Mouse (Mus musculus): ENCODE measurements at regions not wholly inside any gene's neighbourhood (a gene's known extent, or its start where the extent isn't known, plus 50 kb on each side); places are given as distances from the start of the nearest gene placed in this dataset.
"Not testable (repeated sequence)": the region's sequence is repeated elsewhere in the genome, so short reads cannot be mapped to it uniquely, and the experiment has no call there.

DNA sequence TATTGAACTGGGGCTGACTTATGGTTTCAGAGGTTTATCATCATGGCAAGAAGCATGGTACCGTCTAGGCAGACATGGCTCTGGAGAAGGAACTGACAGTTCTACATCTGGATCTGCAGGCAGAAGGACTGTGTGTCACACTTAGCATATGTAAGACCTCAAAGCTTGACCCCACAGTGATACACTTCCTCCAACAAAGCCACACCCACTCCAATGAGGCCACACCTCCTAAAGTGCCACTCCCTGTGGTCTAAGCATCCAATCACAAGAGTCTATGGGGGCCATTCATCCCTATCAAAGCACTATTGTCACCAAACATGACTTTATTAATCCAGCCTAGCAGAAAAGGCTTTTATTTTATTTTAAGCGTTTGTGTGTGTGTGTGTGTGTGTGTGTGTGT is 96.2 kb upstream of the Fam3c start:
- no peak overlapping the region for H3K9ac ChIP-seq (ENCODE audit: low read depth, low read length)
- H3K27me3 ChIP-seq (ENCODE audit: control insufficient read depth, insufficient read depth, low read length), result no peaks in the 10 kb centered on the region
- H3K36me3 ChIP-seq (ENCODE audit: control insufficient read depth, insufficient read depth, low read length), result no peaks in the 10 kb centered on the region
- WGBS, result 72% methylated on average over 2 of the region's 2 CpGs
- intact Hi-C loops (cut with DNase I), result no loop called here
- H3K27ac ChIP-seq, result no peak overlapping the region
- no peaks in the 10 kb centered on the region for H3K79me2 ChIP-seq (replicated peaks; ENCODE audit: control insufficient read depth, insufficient read depth, low read length)
- no peak for DNase-seq
- H3K4me3 ChIP-seq, result no peak overlapping the region
- no peak for TF ChIP-seq EP300 (IDR thresholded peaks at IDR 0.05; ENCODE audit: insufficient read depth, low read depth, low read length)
- no peak for TF ChIP-seq POLR2A (IDR thresholded peaks at IDR 0.05; ENCODE audit: insufficient read depth, low read depth, low read length)
- no peak for TF ChIP-seq CTCF (IDR thresholded peaks at IDR 0.05)
- H3K4me1 ChIP-seq (ENCODE audit: control insufficient read depth, insufficient read depth, low read length), result no peaks in the 10 kb centered on the region

DNA sequence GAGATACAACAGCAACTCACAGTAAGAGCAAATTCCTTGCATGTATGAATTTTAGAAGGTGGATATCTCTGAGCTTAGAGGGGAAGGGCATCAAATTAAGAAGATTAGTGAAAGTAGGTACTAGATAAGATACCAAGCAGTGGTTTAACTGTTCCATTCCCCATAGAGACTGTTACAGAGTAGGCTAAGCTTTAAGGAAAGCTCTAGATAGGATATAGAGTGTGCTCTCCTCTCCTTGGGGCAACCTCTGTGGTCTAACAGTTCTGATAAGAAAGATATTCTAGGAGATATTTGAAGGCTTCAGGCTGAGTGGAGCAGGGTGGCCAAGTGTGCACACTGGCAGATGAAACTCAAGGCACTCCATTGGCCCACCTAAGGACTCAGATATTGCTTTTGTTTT is 94.5 kb upstream of the Fam3c start:
- Histone ChIP-seq H3K4me3 (no peak overlapping the region), H3K9ac (ENCODE audit: low read depth, low read length) (no peak overlapping the region), H3K4me1 (ENCODE audit: control insufficient read depth, insufficient read depth, low read length) (no peaks in the 10 kb centered on the region), H3K79me2 (replicated peaks; ENCODE audit: control insufficient read depth, insufficient read depth, low read length) (no peaks in the 10 kb centered on the region), H3K36me3 (ENCODE audit: control insufficient read depth, insufficient read depth, low read length) (no peaks in the 10 kb centered on the region), H3K27me3 (ENCODE audit: control insufficient read depth, insufficient read depth, low read length) (no peaks in the 10 kb centered on the region), H3K27ac (no peak overlapping the region)
- TF ChIP-seq POLR2A (IDR thresholded peaks at IDR 0.05; ENCODE audit: insufficient read depth, low read depth, low read length), result no peak
- TF ChIP-seq EP300 (IDR thresholded peaks at IDR 0.05; ENCODE audit: insufficient read depth, low read depth, low read length), result no peak
- TF ChIP-seq CTCF (IDR thresholded peaks at IDR 0.05), result no peak
- DNase-seq, result no peak
- intact Hi-C loops (cut with DNase I), result no loop called here

DNA sequence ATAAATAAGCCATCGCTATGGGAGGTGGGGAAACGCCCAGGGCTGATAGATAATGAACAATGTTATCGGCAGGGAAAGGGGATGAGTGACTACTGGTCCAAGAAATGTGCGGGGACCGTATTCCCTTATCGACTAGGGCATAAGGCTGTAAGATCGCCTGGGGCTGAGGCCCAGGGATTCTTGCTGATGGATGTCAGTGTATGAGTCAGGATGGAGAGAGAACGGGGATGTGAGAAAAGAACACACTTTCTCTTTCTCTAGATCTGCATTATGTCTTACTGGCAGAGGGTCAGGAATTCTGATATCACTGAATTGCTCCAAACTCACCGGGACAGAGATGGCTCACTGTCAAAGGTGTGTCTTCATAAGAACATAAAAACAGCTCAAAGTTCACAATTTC is 92.9 kb upstream of the Fam3c start:
- no peak overlapping the region for H3K4me3 ChIP-seq
- no peaks in the 10 kb centered on the region for H3K79me2 ChIP-seq (replicated peaks; ENCODE audit: control insufficient read depth, insufficient read depth, low read length)
- no peak for DNase-seq
- intact Hi-C loops (cut with DNase I), result no loop called here
- no peaks in the 10 kb centered on the region for H3K4me1 ChIP-seq (ENCODE audit: control insufficient read depth, insufficient read depth, low read length)
- no peak overlapping the region for H3K27ac ChIP-seq
- WGBS, result 67% methylated on average over 9 of the region's 9 CpGs
- no peak overlapping the region for H3K9ac ChIP-seq (ENCODE audit: low read depth, low read length)
- no peaks in the 10 kb centered on the region for H3K27me3 ChIP-seq (ENCODE audit: control insufficient read depth, insufficient read depth, low read length)
- TF ChIP-seq EP300 (IDR thresholded peaks at IDR 0.05; ENCODE audit: insufficient read depth, low read depth, low read length) (no peak), POLR2A (IDR thresholded peaks at IDR 0.05; ENCODE audit: insufficient read depth, low read depth, low read length) (no peak)
- H3K36me3 ChIP-seq (ENCODE audit: control insufficient read depth, insufficient read depth, low read length), result no peaks in the 10 kb centered on the region

DNA sequence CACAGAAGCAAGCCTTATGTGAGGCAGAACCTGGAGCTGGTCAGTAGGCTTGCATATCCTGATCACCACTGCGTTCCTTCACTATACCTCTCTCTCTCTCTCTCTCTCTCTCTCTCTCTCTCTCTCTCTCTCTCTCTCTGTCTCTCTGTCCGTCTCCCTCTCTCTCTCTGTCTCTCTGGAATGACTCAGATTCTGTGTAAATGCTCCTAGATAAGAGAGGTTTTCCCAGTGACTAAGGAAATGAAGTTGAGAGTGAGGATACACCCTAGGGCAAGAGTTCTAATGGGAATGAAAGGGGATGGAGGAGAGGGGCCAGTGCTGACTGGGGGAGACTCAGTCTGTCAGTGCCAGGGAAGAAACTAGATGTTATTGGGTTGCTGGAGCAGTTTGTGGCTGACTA is 91.6 kb upstream of the Fam3c start:
- Histone ChIP-seq H3K4me3 (no peak overlapping the region), H3K27ac (no peak overlapping the region), H3K79me2 (replicated peaks; ENCODE audit: control insufficient read depth, insufficient read depth, low read length) (no peaks in the 10 kb centered on the region), H3K4me1 (ENCODE audit: control insufficient read depth, insufficient read depth, low read length) (no peaks in the 10 kb centered on the region), H3K36me3 (ENCODE audit: control insufficient read depth, insufficient read depth, low read length) (no peaks in the 10 kb centered on the region), H3K27me3 (ENCODE audit: control insufficient read depth, insufficient read depth, low read length) (no peaks in the 10 kb centered on the region), H3K9ac (ENCODE audit: low read depth, low read length) (no peak overlapping the region)
- intact Hi-C loops (cut with DNase I), result no loop called here
- no peak for TF ChIP-seq POLR2A (IDR thresholded peaks at IDR 0.05; ENCODE audit: insufficient read depth, low read depth, low read length)
- no peak for TF ChIP-seq EP300 (IDR thresholded peaks at IDR 0.05; ENCODE audit: insufficient read depth, low read depth, low read length)
- TF ChIP-seq CTCF (IDR thresholded peaks at IDR 0.05), result no peak
- DNase-seq, result no peak
- WGBS, result 53% methylated on average over 2 of the region's 2 CpGs

DNA sequence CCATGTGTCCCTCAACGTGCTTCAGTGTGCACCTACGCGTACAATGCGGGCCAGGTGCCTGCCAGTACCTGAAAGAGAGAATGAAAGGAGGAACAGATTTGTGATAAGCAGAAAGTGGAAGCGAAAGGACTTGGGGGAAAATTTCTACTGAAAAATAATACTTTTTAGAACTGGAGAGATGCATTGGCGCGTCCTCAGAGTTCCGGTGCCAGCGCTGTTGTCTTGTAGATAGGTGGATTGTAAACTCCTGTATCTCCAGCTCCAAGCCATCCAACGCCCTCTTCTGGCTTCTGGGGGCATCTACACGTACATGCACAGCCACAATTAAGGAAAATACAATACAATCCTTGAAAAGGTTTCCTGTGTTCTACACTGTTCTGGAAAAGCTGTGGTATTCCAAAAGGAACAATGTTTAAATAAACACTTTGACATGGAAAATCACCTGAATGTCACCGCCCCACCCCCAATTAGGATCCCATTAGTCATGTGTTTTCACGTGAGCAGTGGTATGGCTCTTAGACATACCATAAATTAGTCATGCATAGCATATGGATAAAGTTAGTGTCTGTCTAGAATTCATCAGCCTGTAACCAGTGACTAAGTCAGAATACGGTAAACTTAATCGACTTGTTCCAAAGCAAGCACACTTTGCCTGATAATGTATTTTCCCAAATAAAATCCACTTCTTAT is 90.7 kb upstream of the Fam3c start:
- intact Hi-C loops (cut with DNase I), result no loop called here
- 82% methylated on average over 15 of the region's 15 CpGs for WGBS
- Histone ChIP-seq H3K27ac (no peak overlapping the region), H3K9ac (ENCODE audit: low read depth, low read length) (no peak overlapping the region), H3K4me3 (no peak overlapping the region), H3K36me3 (ENCODE audit: control insufficient read depth, insufficient read depth, low read length) (no peaks in the 10 kb centered on the region), H3K79me2 (replicated peaks; ENCODE audit: control insufficient read depth, insufficient read depth, low read length) (no peaks in the 10 kb centered on the region), H3K27me3 (ENCODE audit: control insufficient read depth, insufficient read depth, low read length) (no peaks in the 10 kb centered on the region), H3K4me1 (ENCODE audit: control insufficient read depth, insufficient read depth, low read length) (no peaks in the 10 kb centered on the region)
- TF ChIP-seq POLR2A (IDR thresholded peaks at IDR 0.05; ENCODE audit: insufficient read depth, low read depth, low read length) (no peak), CTCF (IDR thresholded peaks at IDR 0.05) (no peak), EP300 (IDR thresholded peaks at IDR 0.05; ENCODE audit: insufficient read depth, low read depth, low read length) (no peak)
- no peak for DNase-seq

DNA sequence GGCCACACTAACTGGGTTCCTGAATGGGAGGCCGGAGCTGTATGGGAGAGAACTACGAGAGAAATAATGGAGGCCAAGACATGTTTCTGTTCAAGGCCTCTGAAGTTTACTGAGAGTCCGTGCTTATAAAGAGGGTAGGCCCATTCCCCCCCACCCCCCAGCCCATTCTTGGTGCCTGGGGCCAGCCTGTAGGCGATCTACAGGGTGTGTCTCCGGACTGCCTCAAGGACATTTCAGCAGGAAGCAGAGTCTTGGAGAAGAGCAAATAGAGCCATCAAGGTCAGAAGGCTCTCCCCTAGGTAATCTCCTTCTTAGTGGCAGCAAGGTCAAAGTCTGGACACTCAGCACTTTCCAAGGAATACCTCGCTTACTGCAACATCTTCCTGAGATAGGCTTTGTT is 88.8 kb upstream of the Fam3c start:
- H3K9ac ChIP-seq (ENCODE audit: low read depth, low read length); H3K27me3 ChIP-seq (ENCODE audit: control insufficient read depth, insufficient read depth, low read length); DNase-seq; H3K36me3 ChIP-seq (ENCODE audit: control insufficient read depth, insufficient read depth, low read length); H3K79me2 ChIP-seq (replicated peaks; ENCODE audit: control insufficient read depth, insufficient read depth, low read length); intact Hi-C loops (cut with DNase I); H3K27ac ChIP-seq; H3K4me1 ChIP-seq (ENCODE audit: control insufficient read depth, insufficient read depth, low read length); H3K4me3 ChIP-seq: not testable (repeated sequence)
- 90% methylated on average over 6 of the region's 6 CpGs for WGBS

Measured in heart, adult 2 months (tissue).